ENCODE assay signal across 8 mouse cellular contexts in genomic region chr19:53424629-53425028, GRCm38 (mm10). TPM values are rescaled to one million over a fixed set of nuclear protein-coding genes. Genes with fewer than 3 reads are reported as not detected.
DNase-seq lines count a peak whose midpoint lies in the region; ATAC-seq lines count a peak whose summit lies in the region.

No protein-coding gene starts in this region.

- H3K9ac ChIP-seq in hindbrain, embryonic 16.5 days (ENCODE audit: low read depth, low read length) = no peak overlapping the region

- peaks cover 13% of the 10 kb centered on the region for H3K4me1 ChIP-seq in hindbrain, embryonic 16.5 days (ENCODE audit: control insufficient read depth, insufficient read depth, low read depth, low read length)

- DNase-seq in adrenal gland, adult 2 months = peak; percentile 43
- DNase-seq in adrenal gland, adult 18-20 months (ENCODE audit: low spot score in 2 of 2) = no peak
- peak; percentile 32 to 43 for DNase-seq in heart, postnatal 14 days
- peak; percentile 31 for DNase-seq in liver
- DNase-seq in skeletal muscle tissue, adult 2 months (ENCODE audit: low read depth, low spot score) = peak; percentile 68
- DNase-seq in layer of hippocampus, adult 9-10 months (ENCODE audit: low spot score) = no peak
- DNase-seq in frontal cortex, postnatal 10 days (ENCODE audit: low spot score in 2 of 2) = no peak

- H3K36me3 ChIP-seq in hindbrain, embryonic 16.5 days (ENCODE audit: control insufficient read depth, insufficient read depth, low read length) = no peaks in the 10 kb centered on the region

- intact Hi-C loops in heart, postnatal 14 days (cut with DNase I) = loop anchor here (5.0 kb wide), 1 partner anchor 48 kb away; no protein-coding TSS in a partner anchor

- H3K27me3 ChIP-seq in hindbrain, embryonic 16.5 days (replicated peaks; ENCODE audit: control insufficient read depth, insufficient read depth, low read length) = no peaks in the 10 kb centered on the region

- H3K4me2 ChIP-seq in hindbrain, embryonic 16.5 days (ENCODE audit: low read length) = no peak overlapping the region

- ATAC-seq in hindbrain, embryonic 16.5 days = no peak

- WGBS in hindbrain, embryonic 16.5 days = 66% methylated on average over 18 of the region's 18 CpGs

- H3K9me3 ChIP-seq in hindbrain, embryonic 16.5 days (ENCODE audit: control insufficient read depth, low read length) = no peaks in the 10 kb centered on the region

- no peak overlapping the region for H3K4me3 ChIP-seq in hindbrain, embryonic 16.5 days (ENCODE audit: low read length)

- H3K27ac ChIP-seq in hindbrain, embryonic 16.5 days (ENCODE audit: low read depth, low read length) = no peak overlapping the region

RNA-seq across cellular contexts. Expression of gene Smndc1, which starts 34.3 kb away (rescaled TPM):
- 10 to 100 TPM; 38.1 to 48.6 TPM for total RNA-seq in adrenal gland, adult 2 months (2021)
- polyA plus RNA-seq in adrenal gland, adult 2 months (2012; rRNA removed) = 1.2 TPM in 2 replicates
- 10 to 100 TPM; 41.5 to 44.2 TPM for total RNA-seq in adrenal gland, adult 18-20 months (2021)
- total RNA-seq in heart, postnatal 14 days (2021) = 10 to 100 TPM; 29.7 to 31.6 TPM
- 26.9 and 29.8 TPM in 2 replicates for polyA plus RNA-seq in hindbrain, embryonic 16.5 days (2015; fragmentation: Nextera tagmentation; extraction: Ambion mirVana)

RNA-seq across cellular contexts. Expression of gene Gm10197, which starts 53.1 kb away (rescaled TPM):
- not detected for total RNA-seq in adrenal gland, adult 2 months (2021)
- not detected in 2 replicates for polyA plus RNA-seq in adrenal gland, adult 2 months (2012; rRNA removed)
- total RNA-seq in adrenal gland, adult 18-20 months (2021) = not detected
- total RNA-seq in heart, postnatal 14 days (2021) = not detected
- not detected in 2 replicates for polyA plus RNA-seq in hindbrain, embryonic 16.5 days (2015; fragmentation: Nextera tagmentation; extraction: Ambion mirVana)

Comparison
In these comparisons a context has a peak if more than half of its experiments do, and no peak if none do; other contexts are left out.
1. DNase-seq: peak in adrenal gland, adult 2 months (single experiment), heart, postnatal 14 days (2 of 2), liver (single experiment) and skeletal muscle tissue, adult 2 months (single experiment); none in adrenal gland, adult 18-20 months (0 of 2), layer of hippocampus, adult 9-10 months (single experiment) and frontal cortex, postnatal 10 days (0 of 2).